Mouse (Mus musculus): ENCODE measurements at regions not wholly inside any gene's neighbourhood (a gene's known extent, or its start where the extent isn't known, plus 50 kb on each side); places are given as distances from the start of the nearest gene placed in this dataset.
"Not testable (repeated sequence)": the region's sequence is repeated elsewhere in the genome, so short reads cannot be mapped to it uniquely, and the experiment has no call there.

- no peak for DNase-seq (ENCODE audit: low read depth, low spot score)
Observed at GRCm38 (mm10) chr12:11037951-11038350, 112.9 kb downstream of the Kcns3 start.

DNA sequence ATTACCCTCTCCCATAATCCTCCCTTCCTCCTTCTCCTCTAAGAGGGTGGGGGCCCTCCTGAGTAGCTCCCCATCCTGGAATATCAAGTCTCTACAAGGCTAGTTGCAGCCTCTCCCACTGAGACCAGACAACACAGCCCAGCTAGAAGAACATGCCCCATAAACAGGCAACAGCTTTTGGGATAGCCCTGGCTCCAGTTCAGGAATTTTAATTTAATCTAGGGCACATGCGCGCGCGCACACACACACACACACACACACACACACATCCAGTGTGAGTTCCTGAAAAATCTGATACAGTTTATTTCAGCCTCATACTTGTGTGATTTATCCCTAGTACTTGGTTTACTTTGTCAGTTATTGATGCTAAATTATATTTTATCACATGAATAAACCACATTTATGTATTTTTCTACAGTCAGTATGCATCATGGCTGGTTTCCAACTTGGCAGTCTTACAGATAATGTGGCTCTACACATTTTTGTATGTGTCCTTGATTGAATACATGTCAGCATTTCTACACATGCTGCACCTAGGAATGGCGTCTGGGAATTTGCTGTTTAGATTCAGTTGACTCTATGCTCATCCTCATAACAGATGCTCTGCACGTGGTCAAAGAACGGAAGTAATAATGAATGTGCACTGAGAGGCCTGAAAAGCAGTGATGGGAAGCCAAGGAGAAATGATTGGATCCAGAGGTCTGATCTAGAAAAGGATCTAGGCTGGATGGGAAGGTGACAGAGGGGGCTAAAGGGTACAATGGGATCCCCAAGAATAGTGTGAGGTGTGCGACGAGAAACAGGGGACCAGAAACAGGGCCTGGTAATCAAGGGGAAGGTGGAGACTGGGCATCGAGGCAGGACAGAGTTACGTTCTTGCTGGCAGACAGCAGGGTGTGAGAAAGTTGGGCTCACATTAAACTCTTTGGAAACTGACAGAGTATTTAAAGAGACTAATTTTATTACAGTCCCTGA is 130.0 kb downstream of the Kcns3 start:
- DNase-seq (ENCODE audit: low read depth, low spot score): no peak

- no peak for DNase-seq (ENCODE audit: low read depth, low spot score)
Observed at GRCm38 (mm10) chr12:11011159-11011558, 139.7 kb downstream of the Kcns3 start.

DNA sequence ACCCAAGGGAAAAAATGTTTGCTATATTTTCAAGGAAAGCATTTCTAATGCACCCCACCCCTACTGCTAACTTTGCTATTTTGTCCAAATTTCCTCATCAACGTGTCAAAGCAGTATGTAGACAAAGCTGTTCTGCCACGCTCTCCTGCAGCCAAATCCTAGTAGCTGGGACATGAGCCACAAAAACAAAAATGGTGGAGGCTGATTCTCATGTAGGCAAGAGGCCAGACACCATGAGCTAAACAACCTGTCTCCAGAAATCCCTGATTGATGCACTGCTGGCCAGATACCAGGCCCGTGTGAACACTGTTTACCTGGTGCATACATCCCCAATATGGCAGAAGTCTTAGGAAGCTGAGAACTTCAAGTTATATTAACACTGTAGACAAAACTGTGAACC is 166.6 kb downstream of the Kcns3 start:
- DNase-seq (ENCODE audit: low read depth, low spot score): no peak

DNA sequence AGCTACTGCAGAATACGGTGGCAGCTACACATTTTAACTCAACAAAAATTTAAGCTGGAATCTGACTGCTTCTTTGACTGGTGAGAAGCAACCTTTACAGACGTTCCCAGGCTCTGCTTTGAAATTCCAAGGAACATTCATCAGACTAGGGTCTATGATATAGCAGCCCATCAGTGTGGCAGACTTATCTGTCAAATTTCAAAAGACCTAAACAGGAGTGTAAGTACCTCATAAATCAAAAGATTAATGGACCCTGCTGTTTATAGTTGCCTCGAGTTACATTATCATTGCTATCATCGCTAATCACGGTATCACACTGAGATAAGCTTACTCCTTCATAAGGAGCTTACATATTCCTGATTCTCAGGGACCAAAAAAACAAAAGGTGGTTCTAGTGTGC is 201.7 kb downstream of the Kcns3 start:
- DNase-seq (ENCODE audit: low read depth, low spot score): no peak

- DNase-seq (ENCODE audit: low read depth, low spot score): no peak
Observed at GRCm38 (mm10) chr12:10941064-10941463, 209.8 kb downstream of the Kcns3 start.

GRCm38 (mm10) chr12:10900054-10900453 is 250.8 kb downstream of the Kcns3 start:
- not testable (repeated sequence) for DNase-seq (ENCODE audit: low read depth, low spot score)

DNA sequence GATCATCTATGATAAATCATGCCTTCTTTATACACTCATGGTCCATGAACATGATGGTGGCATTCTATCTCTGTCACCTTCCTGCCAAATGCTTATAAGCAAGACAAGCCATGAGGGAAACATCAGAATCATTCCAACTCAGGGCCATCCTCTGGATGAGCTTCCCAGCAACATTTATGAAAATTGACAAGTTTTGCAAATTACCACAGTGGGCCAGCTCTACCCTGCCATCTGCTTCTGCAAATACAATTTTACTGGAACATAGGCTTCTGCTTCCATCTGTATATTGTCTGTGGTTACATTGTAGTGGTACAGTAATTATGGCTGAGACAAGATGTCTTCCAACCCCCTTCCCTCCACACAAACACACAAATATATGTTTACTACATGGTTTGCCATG is 272.1 kb downstream of the Kcns3 start:
- no peak for DNase-seq (ENCODE audit: low read depth, low spot score)

GRCm38 (mm10) chr12:10874589-10875554 is 276.0 kb downstream of the Kcns3 start:
- peak; percentile 4 for DNase-seq (ENCODE audit: low read depth, low spot score)

DNA sequence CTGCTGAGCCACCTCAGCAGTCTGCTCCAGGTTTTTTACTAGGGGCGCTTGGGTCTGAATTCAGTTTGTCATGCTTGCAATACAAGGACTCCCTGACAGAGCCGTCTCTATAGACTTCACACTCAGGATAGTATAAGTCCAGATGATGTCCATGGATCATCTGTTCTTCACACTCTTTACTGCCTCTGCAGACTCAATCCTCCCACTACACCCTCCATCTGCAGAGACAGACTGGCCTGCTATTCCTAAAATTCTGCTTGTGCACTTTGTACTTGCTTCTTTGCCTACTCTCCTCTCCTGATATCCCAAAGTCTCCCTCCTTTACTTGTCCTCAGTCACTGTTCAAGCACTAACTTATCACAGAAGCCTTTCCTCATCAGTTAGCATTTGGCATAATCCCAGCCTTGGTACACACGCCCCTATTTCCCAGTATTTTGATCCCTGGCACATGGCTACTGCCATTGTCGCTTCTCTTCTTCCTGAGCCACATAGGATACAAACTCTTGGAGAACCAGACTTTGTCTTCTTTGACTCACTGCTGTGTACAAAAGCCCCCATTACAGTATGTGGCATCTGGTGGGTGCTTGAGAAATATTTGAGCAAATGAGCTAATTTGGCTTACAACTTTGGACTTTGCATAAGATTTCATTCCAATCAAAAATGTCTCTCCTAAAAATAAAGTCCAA is 277.0 kb downstream of the Kcns3 start:
- DNase-seq (ENCODE audit: low read depth, low spot score): no peak

DNA sequence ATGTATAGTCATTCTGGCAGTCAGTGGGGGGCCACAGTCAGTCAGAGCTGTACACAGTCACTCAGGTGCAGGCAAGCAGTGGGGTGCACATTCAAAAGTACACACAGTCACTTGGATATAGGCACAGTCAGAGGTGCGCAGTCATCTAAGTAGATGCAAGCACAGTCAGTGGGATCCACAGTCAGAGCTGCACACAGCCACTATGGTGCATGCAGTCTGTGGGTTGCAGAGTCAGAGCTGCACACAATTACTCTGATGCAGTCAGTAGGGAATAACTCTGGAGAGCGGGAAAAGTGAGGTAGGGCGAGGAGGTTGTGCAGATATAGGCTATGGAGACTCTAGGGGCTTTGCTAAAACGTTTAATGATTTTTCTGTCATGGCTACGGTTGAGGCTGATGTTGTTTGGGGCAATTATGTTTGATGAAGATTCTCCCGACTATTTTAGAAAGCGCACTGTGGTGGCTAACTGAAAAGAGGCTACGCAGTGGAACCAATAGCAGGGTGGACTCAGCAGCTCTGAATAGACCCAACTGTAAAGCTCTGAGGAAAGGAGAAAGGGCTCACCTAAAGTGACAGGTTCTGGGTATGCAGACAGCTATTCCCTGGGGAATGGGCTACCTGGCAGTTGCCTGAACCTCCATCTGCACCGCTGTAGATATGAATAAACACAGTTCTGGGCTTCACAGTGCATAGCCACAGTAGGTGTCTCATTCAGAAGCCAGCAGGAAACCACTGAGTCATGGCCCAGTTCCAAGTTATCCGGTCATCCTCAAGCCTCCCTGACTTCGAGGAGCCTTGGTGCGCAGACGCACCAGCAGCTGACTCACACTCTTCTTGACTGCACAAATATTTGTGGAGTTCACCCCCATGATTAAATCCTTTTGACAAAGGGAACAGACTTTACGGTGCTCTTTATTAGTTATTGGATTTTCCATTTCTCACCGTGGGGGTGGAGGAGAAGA is 282.9 kb downstream of the Kcns3 start:
- no peak for DNase-seq (ENCODE audit: low read depth, low spot score)

GRCm38 (mm10) chr12:10866907-10867538 is 283.8 kb downstream of the Kcns3 start:
- DNase-seq (ENCODE audit: low read depth, low spot score): no peak

DNA sequence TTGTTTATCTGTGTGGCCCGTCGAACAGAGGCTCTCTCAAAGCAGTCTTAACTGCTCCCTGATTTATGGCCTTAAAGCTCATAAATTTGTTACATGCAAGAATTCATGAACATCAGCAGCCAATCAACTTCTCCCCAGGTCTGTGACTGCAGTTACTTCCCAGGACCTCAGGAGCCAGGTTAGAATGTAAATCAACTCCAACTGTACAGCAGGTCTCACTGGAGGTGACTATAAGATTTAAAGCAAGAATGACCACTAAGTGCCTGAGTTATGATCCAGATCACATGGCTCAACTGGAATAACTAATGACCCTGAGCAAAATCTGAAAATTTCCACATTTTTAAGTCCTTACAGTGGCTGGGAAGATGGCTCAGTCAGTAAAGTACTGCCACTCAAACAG is 285.6 kb downstream of the Kcns3 start:
- DNase-seq (ENCODE audit: low read depth, low spot score): no peak

GRCm38 (mm10) chr12:10820335-10820734 is 330.5 kb downstream of the Kcns3 start:
- DNase-seq (ENCODE audit: low read depth, low spot score): no peak

DNA sequence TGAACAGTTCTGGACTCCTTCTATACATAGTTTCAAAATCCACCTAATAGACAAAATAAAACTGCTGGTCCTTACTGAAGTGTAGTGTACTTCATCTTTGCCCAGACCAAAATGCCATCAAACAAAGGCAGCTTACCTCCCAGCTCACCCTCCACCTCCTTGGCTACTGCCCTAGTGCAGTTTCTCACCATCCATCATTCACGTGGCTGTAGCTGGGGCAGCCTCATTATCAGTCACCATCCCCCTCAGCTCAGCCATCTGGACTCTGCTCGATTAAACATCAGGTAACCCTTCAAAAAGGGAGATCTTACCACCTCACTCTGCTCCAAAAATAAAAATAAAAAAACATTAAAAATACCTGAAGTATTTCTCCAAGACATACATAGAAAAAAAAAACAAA is 332.8 kb downstream of the Kcns3 start:
- DNase-seq (ENCODE audit: low read depth, low spot score): no peak

GRCm38 (mm10) chr12:10817516-10817915 is 333.3 kb downstream of the Kcns3 start:
- no peak for DNase-seq (ENCODE audit: low read depth, low spot score)

DNA sequence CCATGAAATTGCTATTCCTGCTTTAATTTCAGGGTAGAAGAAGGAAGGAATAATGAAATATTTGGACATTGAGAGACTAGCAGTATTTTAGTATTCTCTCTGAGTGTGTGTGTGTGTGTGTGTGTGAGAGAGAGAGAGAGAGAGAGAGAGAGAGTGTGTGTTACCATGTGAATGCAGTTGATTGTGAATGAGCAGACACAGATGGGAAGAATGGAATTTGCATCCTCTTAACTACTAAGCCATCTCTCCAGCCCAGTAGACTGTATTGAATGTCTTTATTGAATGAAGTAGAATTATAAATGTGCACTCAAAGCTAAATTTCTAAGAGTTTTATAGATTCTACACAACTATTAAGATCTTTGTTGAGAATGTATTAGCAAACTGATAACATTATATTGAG is 340.3 kb downstream of the Kcns3 start:
- no peak for DNase-seq (ENCODE audit: low read depth, low spot score)

DNA sequence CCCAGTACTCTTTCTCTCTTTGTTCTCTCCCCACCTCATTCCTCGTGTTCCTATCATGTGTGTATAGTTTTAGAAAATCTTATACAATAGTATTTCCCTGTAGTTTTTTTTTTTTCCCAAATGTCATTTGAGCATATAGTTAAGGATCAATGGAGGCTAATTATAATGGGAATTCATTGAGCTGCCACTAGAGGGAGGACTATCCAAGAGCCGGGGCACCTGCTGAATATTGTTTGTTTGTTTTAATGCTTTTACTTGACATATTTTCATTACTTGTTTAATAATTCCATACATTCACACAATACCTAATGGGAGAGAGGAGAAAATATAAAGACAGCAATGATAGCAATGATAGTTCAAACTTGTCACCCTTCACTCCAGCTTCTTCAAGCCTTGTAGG is 346.4 kb downstream of the Kcns3 start:
- peak; percentile 9 for DNase-seq (ENCODE audit: low read depth, low spot score)
